23 mouse cellular contexts compared by ENCODE assay signal in the genomic region with DNA sequence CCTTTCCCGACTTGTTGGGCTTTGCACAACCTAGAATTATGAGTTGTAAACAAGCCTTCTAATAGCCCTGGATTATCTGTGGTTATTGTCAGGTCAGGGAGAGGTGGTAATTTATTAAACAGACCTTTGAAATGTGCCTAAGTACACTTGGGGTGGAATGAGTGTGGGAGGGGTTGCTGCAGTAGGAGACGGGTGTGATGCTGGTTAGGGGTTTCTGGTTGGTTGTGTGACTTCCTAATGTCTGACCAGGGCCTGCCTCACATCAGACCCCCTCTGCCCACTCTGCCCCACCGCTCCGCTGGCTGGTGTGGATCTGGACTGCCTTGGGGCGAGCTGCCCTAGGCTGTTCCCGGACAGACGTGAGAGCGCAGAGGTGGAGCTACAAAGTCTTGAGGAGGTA. TPM values are rescaled to one million over a fixed set of nuclear protein-coding genes. Genes with fewer than 3 reads are reported as not detected.
A peak's percentile ranks its signal among the peaks of the same experiment; 100 is the strongest.
DNase-seq lines count a peak whose midpoint lies in the region; ATAC-seq and TF ChIP-seq lines count a peak whose summit lies in the region.
"Had no signal": no experiment of that assay in that cellular context is flagged by ENCODE, and none has a peak within 500 bp of the region (broad histone marks: within the 10 kb centered on the region; RNA-seq: fewer than 3 reads in every experiment).

No protein-coding gene starts in this region.

- no peak overlapping the region for H3K27ac ChIP-seq in kidney, embryonic 15.5 days
- H3K27ac ChIP-seq in intestine, embryonic 16.5 days (ENCODE audit: low read length), result no peak overlapping the region
- no peak overlapping the region for H3K27ac ChIP-seq in kidney, postnatal 0 days
- H3K27ac ChIP-seq: embryonic facial prominence, embryonic 13.5 days; forebrain, embryonic 13.5 days; heart, embryonic 13.5 days; hindbrain, embryonic 13.5 days had no signal

- no peak overlapping the region for H3K4me2 ChIP-seq in kidney, embryonic 15.5 days
- no peak overlapping the region; the same call in 1 of the 2 replicates for H3K4me2 ChIP-seq in intestine, embryonic 16.5 days (ENCODE audit: low read depth, low read length)
- H3K4me2 ChIP-seq in kidney, postnatal 0 days (ENCODE audit: low read length), result no peak overlapping the region
- H3K4me2 ChIP-seq: embryonic facial prominence, embryonic 13.5 days; forebrain, embryonic 13.5 days; heart, embryonic 13.5 days; hindbrain, embryonic 13.5 days had no signal

- TF ChIP-seq CTCF in kidney, postnatal 0 days (IDR thresholded peaks at IDR 0.05; ENCODE audit: low read depth), result no peak

- H3K9me3 ChIP-seq in kidney, embryonic 15.5 days (replicated peaks), result no peaks in the 10 kb centered on the region
- H3K9me3 ChIP-seq in intestine, embryonic 16.5 days (ENCODE audit: control insufficient read depth, low read length), result no peaks in the 10 kb centered on the region
- H3K9me3 ChIP-seq in kidney, postnatal 0 days (replicated peaks; ENCODE audit: low read length), result no peaks in the 10 kb centered on the region
- H3K9me3 ChIP-seq: embryonic facial prominence, embryonic 13.5 days; forebrain, embryonic 13.5 days; heart, embryonic 13.5 days; hindbrain, embryonic 13.5 days had no signal

- H3K27me3 ChIP-seq in kidney, embryonic 15.5 days, result peaks cover 15% of the 10 kb centered on the region; the same call in 1 of the 2 replicates
- H3K27me3 ChIP-seq in intestine, embryonic 16.5 days (replicated peaks; ENCODE audit: control insufficient read depth, insufficient read depth, low read length), result no peaks in the 10 kb centered on the region
- H3K27me3 ChIP-seq in kidney, postnatal 0 days (ENCODE audit: insufficient read depth, low read length), result no peaks in the 10 kb centered on the region
- H3K27me3 ChIP-seq: heart, embryonic 13.5 days had no signal

- H3K36me3 ChIP-seq in kidney, embryonic 15.5 days, result no peaks in the 10 kb centered on the region
- no peaks in the 10 kb centered on the region for H3K36me3 ChIP-seq in intestine, embryonic 16.5 days (ENCODE audit: control insufficient read depth, insufficient read depth, low read length)
- no peaks in the 10 kb centered on the region for H3K36me3 ChIP-seq in kidney, postnatal 0 days (ENCODE audit: insufficient read depth, low read length)
- H3K36me3 ChIP-seq: embryonic facial prominence, embryonic 13.5 days; G1E; heart, embryonic 13.5 days; hindbrain, embryonic 13.5 days had no signal

- no peaks in the 10 kb centered on the region for H3K4me1 ChIP-seq in kidney, embryonic 15.5 days
- H3K4me1 ChIP-seq in intestine, embryonic 16.5 days (ENCODE audit: control insufficient read depth, insufficient read depth, low read length), result 0 out of 2 replicates have a peak, but pooled peaks cover 5% of the 10 kb centered on the region
- H3K4me1 ChIP-seq in kidney, postnatal 0 days (replicated peaks; ENCODE audit: insufficient read depth, low read length), result no peaks in the 10 kb centered on the region
- H3K4me1 ChIP-seq: embryonic facial prominence, embryonic 13.5 days; forebrain, embryonic 13.5 days; hindbrain, embryonic 13.5 days had no signal

- peak; percentile 62 for DNase-seq in kidney, adult 11 months
- DNase-seq in kidney, postnatal 0 days (ENCODE audit: low spot score), result peak; percentile 15
- peak; percentile 38 to 67 for DNase-seq in kidney, postnatal 36 days
- DNase-seq in cerebellum, adult 11-12 months, result no peak
- DNase-seq in right cerebral cortex, postnatal 36 days (ENCODE audit: low spot score in 2 of 2), result no peak
- DNase-seq in layer of hippocampus, adult 18-20 months (ENCODE audit: low spot score in 2 of 2), result no peak
- DNase-seq: adrenal gland, postnatal 10 days; B cell, adult 2 months; cerebellum, adult 11 months; cerebellum, adult 9-10 months; cerebellum, postnatal 25 days; forebrain, postnatal 0 days; gastrocnemius, postnatal 36 days; heart, adult 11 months had no signal

- no peak overlapping the region for H3K4me3 ChIP-seq in kidney, embryonic 15.5 days (replicated peaks)
- no peak overlapping the region for H3K4me3 ChIP-seq in intestine, embryonic 16.5 days (ENCODE audit: low read length)
- no peak overlapping the region for H3K4me3 ChIP-seq in kidney, postnatal 0 days (replicated peaks; ENCODE audit: low read depth, low read length)
- H3K4me3 ChIP-seq: embryonic facial prominence, embryonic 13.5 days; forebrain, embryonic 13.5 days; heart, embryonic 13.5 days; hindbrain, embryonic 13.5 days had no signal

- 71% methylated on average over 8 of the region's 8 CpGs for WGBS in kidney, embryonic 15.5 days
- 67% methylated on average over 8 of the region's 8 CpGs for WGBS in intestine, embryonic 16.5 days
- 65% methylated on average over 8 of the region's 8 CpGs for WGBS in kidney, postnatal 0 days

- H3K9ac ChIP-seq in kidney, embryonic 15.5 days, result no peak overlapping the region
- no peak overlapping the region for H3K9ac ChIP-seq in intestine, embryonic 16.5 days (ENCODE audit: low read depth, low read length)
- H3K9ac ChIP-seq in kidney, postnatal 0 days (ENCODE audit: low read depth, low read length), result no peak overlapping the region
- H3K9ac ChIP-seq: embryonic facial prominence, embryonic 13.5 days; forebrain, embryonic 13.5 days; forebrain, postnatal 0 days; heart, embryonic 13.5 days; hindbrain, embryonic 13.5 days had no signal

- no peak for ATAC-seq in kidney, embryonic 15.5 days (replicated peaks; ENCODE audit: low FRiP score)
- peak; percentile 65 for ATAC-seq in intestine, embryonic 16.5 days
- ATAC-seq in kidney, postnatal 0 days (replicated peaks; ENCODE audit: low FRiP score, low read depth), result no peak; the same call in 1 of the 2 replicates
- ATAC-seq: CD4-positive, CD25-positive, alpha-beta regulatory T cell, adult 4 months; forebrain, embryonic 13.5 days; forebrain, postnatal 0 days had no signal

RNA-seq across cellular contexts. Expression of a gene that starts 47.7 kb away (rescaled TPM):
- polyA plus RNA-seq in kidney, embryonic 15.5 days (2015; fragmentation: Nextera tagmentation; extraction: Ambion mirVana), result 15.6 TPM in 2 replicates
- 0.28 and 0.49 TPM in 2 replicates for polyA plus RNA-seq in intestine, embryonic 16.5 days (2015; fragmentation: Nextera tagmentation; extraction: Ambion mirVana)
- 22.2 and 25.2 TPM in 2 replicates for polyA plus RNA-seq in kidney, postnatal 0 days (2015; fragmentation: Nextera tagmentation; extraction: Ambion mirVana)
- total RNA-seq in layer of hippocampus, adult 18-20 months (2021), result under 1 TPM; 0.36 to 0.42 TPM
- total RNA-seq: hematopoietic stem cell, adult 5-6 weeks had no signal
- polyA plus RNA-seq: CD4-positive, CD25-positive, alpha-beta regulatory T cell, adult 4 months; G1E had no signal

Comparison
In these comparisons a context has a peak if more than half of its experiments do, and no peak if none do; other contexts are left out.
1. DNase-seq: peak in kidney, adult 11 months (single experiment), kidney, postnatal 0 days (single experiment) and kidney, postnatal 36 days (2 of 2); none in cerebellum, adult 11-12 months (single experiment), right cerebral cortex, postnatal 36 days (0 of 2) and layer of hippocampus, adult 18-20 months (0 of 2).
2. RNA of a gene that starts 47.7 kb away (polyA plus RNA-seq): 22.2 to 25.2 TPM in kidney, postnatal 0 days and 15.6 TPM in kidney, embryonic 15.5 days; 0.28 to 0.49 TPM in intestine, embryonic 16.5 days; every median in the first group is over 10 times any median in the second.